Mouse (Mus musculus): ENCODE data around the gene Pcdh15.

DNA sequence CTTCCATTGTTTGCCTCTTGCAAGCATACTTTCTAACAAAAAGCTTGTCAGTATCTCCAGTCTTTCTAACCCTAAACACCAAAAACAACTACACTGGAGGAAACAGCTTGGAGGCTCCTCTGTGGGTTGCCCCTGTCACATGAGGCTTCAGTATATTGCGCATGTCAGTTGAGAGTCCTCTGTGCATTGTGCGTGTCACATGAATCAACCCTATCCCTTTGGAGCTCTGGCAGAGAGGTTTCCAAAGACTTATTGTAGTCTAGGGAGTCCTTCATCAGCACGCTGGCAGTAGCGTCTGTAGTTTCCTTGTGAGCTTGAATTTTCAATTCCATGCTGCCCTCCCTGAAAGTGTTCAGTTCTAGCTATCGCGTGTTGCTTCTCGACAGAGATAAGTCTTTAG is 1236.3 kb downstream of the Pcdh15 start:
- TF ChIP-seq POLR2A (IDR thresholded peaks at IDR 0.05; ENCODE audit: insufficient read depth, low read length) (no peak), EP300 (IDR thresholded peaks at IDR 0.05; ENCODE audit: insufficient read depth, low read depth, low read length) (no peak)

All from ES-Bruce4 (cell line).